Mouse (Mus musculus) thymus, postnatal 0 days (tissue): ENCODE measurements at regions not wholly inside any gene's neighbourhood (a gene's known extent, or its start where the extent isn't known, plus 50 kb on each side); places are given as distances from the start of the nearest gene placed in this dataset.

Experiments used
- DNase-seq: peaks from one replicate; pipeline ENCODE4 v3.0.0-alpha.2; 2015; ENCODE audit warnings: low spot score

DNA sequence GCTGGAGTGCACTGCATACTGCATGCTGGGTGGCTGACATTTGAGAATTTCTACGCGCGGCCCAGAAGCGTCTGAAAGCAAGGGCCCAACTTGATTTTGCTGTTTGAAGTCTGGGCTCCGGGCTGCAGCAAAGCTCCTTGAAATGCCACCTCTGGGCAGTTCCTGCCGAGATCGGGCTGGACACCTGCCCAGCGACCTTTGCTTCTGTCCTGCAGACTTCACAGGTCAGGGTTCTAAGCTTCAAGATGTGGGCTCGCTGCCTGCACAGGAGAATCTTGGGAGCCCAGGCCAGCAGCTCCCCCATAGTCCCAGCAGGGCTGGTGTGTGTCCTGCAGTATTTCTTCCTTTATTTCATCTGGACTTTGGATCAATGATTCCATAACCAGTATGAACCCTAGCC lies 57.1 kb upstream of the A230072I06Rik start:
- no peak for DNase-seq

GRCm38 (mm10) chr8:12223376-12223775 lies 55.2 kb upstream of the A230072I06Rik start:
- no peak for DNase-seq
